Mouse (Mus musculus): Measurements from ENCODE around the gene Dusp15. TPM values are rescaled to one million over a fixed set of nuclear protein-coding genes. Genes with fewer than 3 reads are reported as not detected.

Gene Dusp15
- total RNA-seq, 2 experiments from 2014 or later = 1.2 to 2.6 TPM

DNA sequence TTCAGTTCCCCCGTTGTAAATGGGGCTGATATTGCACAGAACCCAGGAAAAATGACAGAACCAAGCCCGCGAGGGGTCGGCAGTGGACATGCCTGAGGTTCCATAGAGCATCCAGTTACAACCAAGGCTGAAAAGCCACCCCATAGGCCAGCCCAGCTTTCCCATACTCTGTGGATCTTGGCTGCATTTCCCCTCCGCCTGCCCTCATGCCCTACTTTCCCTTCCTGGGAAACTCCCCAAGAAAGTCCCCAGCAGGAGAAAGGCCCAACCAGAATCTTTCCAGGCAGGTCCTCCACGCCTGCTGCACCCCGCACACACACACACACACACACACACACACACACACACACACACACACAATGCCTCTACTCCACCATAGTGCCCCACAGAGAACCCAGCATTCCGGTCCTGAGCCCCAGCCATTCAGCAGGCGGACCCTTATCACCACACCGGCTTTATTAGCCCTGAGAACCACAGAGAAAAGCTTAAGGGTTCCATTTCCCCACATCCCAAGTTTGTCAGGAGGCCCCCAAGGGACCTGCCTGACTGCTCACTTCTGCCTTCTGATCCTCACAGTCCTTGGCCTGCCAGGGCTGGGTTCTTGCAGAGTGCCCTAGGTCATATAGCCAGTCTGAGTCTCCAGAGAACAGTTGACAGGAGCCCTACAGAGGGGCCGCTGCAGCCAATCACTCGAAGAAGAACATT is 19.9 kb downstream of the Dusp15 start:
- DNase-seq (ENCODE audit: low spot score in 2 of 2) = no peak

DNA sequence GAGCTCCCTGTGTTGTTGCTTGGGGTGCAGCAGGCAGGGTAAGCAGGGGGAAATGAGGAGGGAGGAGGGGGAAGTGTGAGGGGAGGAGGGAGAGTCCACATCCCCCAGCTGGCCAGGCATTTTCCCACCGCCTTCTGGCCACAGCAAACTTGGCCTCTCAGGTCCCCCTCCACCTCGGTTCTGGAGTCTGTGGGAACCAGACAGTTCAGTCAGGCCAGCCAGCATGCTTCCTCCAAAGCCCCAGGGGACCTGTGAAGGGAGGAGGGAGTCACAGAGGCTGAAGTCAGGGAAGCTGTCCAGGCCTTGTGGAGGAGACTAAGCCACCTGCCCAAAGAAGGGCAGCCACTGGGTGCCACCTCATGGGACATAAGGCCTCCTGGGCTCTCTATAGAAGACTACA is 21.2 kb downstream of the Dusp15 start:
- no peak for DNase-seq (ENCODE audit: low spot score in 2 of 2)

DNA sequence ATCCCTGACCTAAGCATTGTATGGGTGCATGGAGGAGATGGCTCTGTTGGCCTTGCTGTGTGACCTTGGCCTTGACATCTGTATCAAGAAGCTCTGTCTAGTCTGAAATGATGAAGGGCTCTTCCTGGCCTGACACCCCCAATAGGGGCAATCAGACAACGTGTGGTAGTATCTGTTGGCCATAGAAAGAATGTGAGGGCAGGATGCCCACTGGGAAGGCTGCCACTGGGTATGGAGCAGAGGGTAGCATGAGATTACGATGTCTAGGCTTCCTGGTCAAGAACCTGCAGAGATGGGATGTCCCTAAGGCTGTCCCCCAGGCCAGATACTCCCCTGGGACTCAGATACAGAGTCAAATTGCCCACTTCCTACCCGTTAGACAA is 22.5 kb downstream of the Dusp15 start:
- no peak for DNase-seq (ENCODE audit: low spot score in 2 of 2)

DNA sequence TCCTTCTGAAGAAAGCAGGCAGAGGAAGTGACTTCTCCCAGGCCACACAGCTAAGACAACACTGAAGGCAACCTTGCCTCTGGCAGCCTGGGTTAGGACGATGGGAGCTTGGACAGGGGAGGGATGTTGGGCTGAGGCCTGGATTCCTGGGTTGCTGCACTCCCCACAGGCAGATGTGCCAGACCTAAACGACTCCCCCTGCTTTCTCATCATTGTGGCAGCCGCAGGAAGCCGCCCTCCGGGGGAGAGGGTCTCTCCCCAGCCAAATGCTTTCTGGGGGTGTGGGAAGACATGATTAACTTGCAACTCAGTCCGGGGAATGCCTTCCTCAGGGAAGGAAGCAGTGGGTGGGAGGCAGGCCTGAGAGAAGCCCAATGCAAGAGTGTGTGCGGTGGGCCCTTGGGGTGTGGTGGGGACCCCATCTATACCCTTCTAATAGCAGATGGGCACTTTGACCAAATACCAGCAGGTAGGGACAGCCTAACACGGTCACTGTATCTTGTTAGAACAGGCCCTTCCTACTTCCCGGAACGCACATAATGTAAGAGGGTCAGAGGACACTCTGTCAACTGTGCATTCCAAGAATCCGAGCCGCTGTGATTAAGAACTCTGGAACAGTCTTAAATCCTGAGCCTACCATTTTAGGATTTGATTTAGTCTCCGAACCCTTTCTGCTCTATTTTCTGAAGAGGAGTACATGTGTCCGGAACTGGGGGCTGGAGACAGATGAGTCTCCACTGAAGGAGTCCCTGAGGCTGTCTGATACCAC is 23.1 kb downstream of the Dusp15 start:
- no peak for DNase-seq (ENCODE audit: low spot score in 2 of 2)

DNA sequence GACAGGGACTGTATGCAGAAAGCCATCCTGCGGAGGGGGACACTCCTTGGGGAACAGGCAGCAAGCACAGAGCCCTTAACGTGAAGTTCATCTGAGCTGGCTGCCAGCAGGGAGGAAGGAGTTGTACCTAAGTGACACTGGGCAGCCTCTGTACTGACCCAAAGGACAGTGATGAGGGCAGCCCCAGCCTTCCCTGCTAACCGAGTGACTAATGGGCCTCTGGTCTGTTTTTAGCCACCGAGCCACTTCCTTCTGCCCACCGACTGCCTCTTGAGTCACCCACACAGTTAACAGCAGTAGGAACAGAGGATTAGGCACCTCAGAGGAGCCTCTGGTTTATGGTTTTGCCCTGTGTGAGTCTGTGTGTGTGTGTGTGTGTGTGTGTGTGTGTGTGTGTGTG is 24.1 kb downstream of the Dusp15 start:
- no peak for DNase-seq (ENCODE audit: low spot score in 2 of 2)

DNA sequence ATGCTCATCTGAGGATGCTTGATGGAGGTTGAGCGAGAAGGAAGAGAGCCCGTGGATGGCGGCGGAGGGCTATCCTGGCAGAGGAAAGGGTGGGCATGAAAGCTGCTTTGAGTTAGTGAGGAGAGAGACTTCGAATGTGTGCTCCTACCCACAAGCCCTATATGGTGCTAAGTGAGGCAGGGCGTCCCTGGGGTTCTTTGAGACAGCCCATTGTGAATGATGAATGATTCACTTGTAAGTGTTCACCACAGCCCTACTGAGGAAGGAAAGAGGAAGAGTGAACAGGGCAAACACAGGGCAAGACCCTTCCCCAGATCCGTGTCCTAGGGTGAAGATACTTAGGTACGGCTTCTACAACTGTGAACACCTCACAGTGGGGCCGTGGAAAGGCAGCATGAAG is 24.6 kb downstream of the Dusp15 start:
- DNase-seq (ENCODE audit: low spot score in 2 of 2) = no peak

DNA sequence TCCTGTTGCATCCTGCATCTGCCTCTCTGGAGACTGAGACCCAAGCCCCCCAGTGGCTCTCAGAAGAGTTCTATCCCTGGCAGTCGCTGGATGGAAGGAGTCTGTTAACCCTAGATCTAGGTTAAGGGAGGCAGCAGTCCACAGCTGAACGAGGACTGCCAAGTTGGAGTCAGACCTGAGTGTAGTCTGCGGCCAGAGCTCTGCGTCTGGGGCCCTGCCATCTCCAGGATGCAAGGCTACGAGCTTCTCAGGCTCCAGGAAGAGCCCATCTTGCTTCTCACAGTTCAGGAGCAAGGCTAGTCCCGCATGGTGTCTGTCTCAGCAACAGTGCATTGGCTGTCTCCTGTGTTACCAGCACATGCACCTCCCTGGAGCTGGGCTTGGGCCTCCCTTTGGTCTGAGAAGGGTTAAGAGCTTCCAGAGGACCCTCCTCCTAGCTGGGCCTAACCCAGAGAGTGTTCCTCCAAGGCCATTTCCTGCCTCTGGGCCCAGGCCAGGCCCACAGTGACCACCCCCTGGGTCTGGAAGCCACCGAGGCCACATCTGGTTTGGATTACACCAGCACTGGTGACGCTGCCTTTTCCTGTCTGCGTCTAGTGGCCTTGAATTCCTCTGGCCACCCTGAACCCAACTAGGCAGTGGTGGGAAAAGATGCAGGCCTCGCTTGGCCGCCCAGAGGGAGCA is 26.2 kb downstream of the Dusp15 start:
- peak; percentile 53 to 64 for DNase-seq (ENCODE audit: low spot score in 2 of 2)

DNA sequence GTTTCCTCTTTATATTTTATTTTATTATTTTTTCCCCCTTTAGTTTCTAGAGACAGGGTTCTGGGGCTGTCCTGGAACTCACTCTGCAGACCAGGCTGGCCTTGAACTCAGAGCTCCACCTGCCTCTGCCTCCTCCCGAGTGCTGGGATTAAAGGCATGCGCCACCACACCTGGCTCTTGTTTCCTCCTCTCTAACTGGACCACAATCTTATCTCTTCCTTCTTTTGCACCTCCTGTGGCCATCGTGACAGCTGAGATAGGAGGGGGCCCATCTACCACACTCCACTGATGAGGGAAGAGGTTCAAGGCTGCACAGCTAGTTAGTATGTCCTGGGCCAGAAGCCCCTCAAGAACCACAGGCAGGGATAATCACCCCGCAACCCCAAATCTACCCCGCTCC is 27.0 kb downstream of the Dusp15 start:
- no peak for DNase-seq (ENCODE audit: low spot score in 2 of 2)

DNA sequence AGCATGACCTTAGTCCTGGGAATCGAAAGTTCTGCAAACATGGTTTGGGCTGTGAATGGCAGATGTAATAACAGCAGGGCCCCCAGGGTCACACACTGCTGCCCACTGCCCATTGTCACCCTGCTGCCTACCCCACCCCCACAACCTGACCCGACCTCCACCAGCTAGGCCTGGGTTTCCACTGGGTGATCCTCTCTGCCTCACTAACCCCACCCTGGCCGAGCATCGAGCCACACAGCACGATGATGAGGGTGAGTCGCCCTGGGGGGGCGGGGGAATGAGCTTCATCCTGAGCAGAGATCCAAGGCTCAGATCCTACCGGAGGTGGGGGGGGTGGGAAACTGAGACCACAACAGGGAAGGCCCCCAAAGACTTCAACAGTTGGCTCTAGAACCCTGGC is 27.4 kb downstream of the Dusp15 start:
- DNase-seq (ENCODE audit: low spot score in 2 of 2) = no peak

DNA sequence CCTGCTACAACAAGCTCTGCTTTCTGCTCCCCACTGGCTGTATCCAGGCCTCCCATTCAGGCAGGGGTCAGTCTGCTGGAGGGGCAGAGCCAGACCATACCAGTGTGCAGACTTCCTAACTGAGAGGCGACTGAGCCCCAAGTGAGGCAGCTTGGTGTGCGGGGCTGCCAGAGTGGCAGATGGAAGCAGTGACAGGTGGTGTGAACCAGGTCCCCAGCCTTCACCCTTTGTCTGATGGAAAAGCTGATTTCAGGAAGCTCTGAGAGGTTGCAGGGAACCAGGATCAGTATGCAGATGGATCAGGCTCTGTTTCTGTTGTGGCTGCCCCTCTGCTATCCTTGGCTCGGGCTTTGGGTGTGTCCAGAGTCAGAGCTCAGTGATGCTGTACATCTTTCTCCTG is 27.9 kb downstream of the Dusp15 start:
- no peak for DNase-seq (ENCODE audit: low spot score in 2 of 2)

DNA sequence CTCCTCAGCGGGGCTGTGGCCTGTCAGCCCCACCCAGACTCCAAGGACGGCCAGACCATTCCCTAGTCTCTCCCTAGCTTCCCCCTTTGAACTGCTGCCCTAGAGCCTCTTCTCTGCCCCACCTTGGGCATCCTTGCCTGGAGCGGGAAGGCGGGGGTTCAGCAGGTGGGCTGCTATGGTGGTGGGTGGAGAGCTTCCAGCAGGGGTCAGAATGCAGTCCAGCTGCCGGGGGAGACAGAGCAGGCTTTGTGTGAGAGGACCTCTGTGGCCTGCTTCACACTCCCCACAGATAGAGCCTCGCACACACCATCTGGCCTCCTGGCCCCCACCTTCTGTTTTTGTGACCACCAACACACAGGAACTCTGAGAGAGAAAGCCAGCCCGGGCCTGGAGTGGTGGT is 29.1 kb downstream of the Dusp15 start:
- no peak for DNase-seq (ENCODE audit: low spot score in 2 of 2)

DNA sequence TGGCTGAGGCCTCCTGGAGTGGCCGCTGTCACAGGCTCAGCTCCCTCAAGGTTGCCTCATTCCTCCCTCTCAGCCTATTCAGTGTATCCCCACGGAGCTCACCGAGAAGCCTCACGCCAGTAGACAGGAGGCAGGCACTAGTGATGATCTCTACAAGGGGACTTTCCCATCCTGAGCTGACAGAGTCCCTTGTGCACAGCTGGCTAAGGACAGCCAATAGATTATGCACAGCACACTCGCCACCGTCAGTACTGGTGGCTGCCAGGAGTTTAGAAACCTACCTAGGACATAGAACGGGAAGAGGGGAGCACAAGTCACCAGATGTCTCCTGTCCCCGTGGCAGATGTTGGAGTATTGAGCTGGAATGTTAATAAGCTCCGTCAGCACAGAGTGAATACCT is 33.8 kb downstream of the Dusp15 start:
- no peak for DNase-seq (ENCODE audit: low spot score in 2 of 2)

DNA sequence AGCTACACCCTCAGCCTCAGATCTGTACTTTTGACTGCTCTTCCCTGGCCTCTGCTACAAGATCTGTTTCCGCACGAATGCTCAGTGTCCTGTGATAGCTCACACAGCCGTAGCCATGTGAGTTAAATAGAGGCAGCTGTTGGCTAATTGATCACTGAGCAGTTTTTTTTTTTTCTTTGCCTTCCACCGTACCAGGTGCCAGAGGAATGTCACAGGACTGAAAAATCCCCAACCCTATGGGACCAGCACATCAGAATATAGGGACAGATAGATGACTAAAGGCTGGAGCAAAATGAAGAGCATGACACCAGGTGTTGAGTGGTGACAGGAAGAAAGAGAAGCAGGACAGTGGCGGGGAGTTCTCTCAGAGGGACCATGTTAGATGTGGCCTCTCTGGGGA is 35.4 kb downstream of the Dusp15 start:
- DNase-seq (ENCODE audit: low spot score in 2 of 2) = no peak

DNA sequence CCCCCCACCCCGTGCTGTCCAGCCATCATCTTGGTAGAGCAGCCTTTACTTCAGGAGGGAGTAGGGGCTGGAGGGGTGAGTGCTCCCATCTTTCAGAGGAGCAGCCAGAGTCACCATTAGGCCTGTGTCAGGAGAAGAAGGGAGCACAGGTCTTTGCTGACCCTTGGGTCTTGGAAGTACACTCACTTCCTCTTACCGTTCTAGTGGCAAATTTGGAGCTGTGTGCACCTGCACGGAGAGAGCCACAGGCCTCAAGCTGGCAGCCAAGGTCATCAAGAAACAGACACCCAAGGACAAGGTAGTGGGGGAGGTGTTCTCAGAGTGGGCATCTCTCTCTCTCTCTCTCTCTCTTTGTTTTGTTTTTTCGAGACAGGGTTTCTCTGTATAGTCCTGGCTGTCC is 36.0 kb downstream of the Dusp15 start:
- DNase-seq (ENCODE audit: low spot score in 2 of 2) = no peak

DNA sequence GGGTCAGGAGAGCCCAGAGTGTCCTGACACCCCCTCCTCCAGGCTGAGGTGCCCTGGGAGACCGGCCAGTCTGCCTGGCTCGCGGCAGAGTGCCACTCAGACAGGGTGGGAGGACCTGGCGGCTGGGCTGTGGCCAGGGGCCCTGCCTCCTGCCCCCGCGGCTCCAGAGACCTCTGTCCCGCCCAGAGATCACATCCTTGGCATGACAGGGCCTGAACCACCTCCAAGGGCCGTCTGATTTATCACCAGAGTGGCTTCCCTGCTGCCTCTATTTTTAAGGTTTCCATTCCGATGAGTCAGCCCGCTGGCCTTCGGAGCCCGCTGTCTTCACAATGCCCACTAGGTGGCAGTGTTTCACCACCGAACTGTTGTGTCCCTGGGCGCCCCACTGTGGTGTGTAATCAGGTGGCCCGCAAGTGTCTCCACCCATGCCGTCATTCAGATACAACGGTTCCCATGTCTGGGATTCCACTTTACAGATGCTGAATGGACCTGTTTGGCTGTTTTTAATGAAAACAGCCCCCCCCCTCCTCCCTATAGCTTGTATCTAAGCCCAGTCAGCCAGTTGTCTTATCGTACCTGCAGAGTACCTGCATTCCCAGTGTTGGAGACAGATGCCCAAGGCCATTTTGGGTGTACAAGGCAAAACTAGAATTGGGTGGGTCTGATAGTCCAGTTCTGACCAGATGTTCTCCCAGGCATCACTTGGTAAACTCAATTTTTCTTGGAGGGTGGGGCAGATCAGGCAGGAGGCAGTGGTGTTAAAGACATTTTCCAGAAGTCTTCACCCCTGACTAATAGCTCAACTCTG is 37.0 kb downstream of the Dusp15 start:
- DNase-seq (ENCODE audit: low spot score in 2 of 2) = peak; percentile 86 to 91

DNA sequence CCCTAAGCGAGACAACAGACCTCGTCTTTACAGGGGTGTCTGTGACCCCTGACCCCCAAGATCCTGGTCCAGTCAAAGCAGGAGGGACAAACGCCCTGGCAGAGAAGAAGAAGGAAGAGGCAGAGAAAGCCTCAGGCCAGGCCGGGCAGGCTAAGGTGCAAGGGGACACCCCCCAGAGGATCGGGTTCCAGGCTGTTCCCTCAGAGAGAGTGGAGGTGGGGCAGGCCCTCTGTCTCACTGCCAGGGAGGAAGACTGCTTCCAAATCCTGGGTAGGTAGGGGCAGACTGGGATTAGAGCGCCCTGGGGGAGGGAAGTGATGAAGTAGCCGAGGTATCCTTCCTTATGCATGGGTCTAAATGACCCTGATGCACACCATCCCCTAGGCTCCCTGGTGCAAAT is 38.0 kb downstream of the Dusp15 start:
- no peak for DNase-seq (ENCODE audit: low spot score in 2 of 2)

DNA sequence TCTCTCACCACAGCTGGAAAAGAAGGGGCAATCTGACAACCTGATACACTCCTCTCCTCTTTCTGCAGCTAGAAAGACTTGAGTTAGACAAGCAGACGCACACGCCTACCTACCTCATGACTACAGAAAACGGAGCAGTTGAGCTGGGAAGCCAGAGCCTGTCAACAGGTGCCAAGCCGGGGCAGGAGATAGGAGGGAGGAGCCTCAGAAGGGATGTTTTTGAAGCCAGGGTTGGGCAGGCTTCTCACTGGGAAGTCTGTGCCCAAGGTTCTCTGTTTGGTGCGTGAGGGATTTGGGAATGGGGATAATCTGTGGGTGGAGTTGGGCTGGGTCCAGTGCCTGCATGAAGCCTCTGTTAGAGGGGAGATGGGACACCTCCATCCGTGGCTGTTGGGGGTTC is 40.1 kb downstream of the Dusp15 start:
- DNase-seq (ENCODE audit: low spot score in 2 of 2) = no peak

DNA sequence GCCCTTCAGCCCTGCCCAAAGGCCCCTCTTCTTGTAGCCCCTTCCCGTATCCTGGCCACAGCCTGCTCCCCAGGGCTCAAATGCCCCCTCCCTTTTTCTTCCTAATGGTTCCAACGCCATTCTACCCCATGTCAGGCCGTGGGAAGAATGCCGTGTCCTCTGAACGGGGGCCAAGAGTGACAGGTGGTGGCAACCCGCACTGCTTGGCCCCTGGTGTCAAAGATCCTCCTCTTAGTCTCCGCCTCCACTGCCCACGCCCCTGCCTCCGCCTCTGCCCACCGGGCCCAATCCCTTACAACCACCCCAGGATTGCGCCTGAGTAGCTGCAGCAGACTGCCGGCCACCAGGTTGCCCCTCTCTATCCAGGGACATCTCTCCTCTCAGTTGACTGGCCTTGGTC is 40.5 kb downstream of the Dusp15 start, which contains the start of gene Mylk2:
Gene Mylk2, plus strand, starts transcription at position 322 of the 400 bp plus-strand sequence.
- no peak for DNase-seq (ENCODE audit: low spot score in 2 of 2)

DNA sequence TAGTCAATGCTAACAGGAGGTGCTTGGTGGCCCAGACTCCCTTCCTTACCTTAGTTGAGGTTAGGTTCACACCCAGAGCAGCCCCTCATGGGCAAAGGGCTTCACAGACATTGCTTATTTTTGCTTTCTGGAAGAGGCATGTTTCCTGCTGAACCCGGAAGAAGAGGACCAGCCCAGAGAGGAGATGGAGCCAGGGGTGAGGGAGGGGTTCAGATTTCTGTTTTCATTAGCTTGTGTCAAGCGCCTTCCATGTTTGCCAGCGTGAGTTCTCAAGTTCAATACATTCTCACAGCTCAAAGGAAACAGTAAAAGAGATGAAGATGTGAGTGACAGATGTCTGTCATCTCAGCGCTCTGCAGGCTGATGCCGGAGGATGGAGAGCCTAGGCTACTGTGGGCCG is 41.6 kb downstream of the Dusp15 start:
- no peak for DNase-seq (ENCODE audit: low spot score in 2 of 2)

DNA sequence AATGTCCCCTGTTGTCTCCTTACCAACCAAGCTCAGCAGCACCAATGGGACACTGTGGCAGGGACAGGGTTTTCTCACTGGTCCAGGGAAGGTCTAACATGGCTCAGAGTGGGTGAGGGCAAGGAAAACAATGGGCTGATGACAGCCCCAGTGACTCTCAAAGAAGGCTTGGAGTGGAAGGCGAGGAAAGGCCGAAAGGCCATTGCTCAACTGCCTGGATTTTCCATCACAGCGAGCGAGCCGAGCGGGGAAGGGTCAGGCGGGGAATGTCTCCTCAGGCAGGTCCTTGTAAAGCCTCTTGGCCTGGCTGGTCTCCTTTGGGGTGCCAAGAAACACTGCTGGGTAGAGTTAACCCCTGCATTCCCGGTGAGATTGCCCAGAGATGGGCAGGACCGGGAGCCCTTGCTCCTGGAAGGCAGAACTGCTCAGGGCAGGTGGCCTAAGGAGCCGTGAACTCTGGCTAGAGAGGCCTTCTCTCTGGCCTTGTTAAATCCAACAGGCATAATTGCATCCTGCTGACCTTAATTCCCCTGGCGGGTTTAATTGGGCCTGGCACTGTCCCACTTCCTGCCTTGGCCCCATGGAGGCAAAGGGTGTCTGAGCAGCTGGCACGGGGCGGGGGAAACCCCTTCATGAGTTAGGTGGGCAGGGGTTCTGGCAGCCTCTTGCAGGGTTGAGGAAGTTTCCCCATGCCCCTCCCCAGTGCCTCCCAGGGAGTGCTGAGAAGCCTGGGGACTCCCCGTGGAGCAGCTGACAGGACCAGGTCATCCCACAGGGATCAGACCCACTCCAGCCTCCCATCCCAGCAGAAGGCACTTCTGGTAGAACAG is 44.2 kb downstream of the Dusp15 start:
- DNase-seq (ENCODE audit: low spot score in 2 of 2) = no peak
